Mouse (Mus musculus): ENCODE data around the gene Tbl1x. TPM values are rescaled to one million over a fixed set of nuclear protein-coding genes. Genes with fewer than 3 reads are reported as not detected.

Tbl1x gene
- 48.9 and 52.8 TPM in 2 replicates for polyA plus RNA-seq (2014; fragmentation: Nextera tagmentation; extraction: Ambion mirVana)

DNA sequence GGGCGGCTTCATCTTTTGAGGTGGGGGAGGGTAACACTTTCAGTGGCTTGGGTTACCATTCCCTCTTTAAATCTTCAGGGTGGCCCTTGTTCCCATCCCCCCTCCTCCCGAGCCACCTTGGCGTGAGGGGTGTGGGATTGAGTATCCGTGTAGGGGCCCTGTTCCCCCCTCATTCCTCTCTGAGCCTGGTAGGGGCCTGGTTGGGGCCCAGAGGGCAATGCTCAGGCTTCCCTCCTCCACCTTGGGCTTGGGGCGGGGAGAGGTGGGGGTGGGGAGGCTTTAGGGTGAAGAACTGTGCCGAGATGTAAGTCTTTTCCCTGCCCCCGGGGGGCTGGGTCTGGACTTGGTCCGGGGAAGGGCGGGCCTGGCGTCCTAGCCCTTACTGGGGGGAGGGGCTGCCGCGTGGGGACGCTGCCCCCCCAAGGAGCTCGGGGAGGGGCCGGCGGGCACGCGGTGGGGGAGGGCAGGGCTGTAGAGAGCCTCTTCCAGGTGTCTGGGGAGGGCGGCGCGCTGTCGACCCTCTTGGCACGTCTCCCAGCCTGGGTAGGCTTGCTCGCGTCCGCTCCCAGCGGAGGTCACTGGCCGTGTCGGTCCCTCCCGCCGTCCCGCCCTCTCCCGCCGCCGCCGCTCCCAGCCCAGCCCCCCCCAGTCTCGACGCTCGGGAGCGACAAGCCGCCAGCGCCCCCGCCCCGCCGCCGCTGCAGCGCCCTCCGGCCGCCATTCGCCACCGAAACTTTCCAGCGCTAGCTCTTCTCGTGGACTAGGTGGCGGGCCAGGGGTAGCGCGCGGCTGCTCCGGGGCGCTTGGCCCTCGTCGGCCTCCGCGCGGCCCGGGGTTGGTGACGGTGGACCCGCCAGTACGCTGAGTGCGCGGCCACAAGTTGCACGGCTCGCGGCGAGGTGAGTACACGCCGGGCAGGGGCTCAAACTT lies at the start of gene Tbl1x:
Tbl1x (plus strand) TSS at position 643 of the 930 bp plus-strand sequence.
- WGBS, result 20% methylated on average over 30 of the region's 76 CpGs
- Histone ChIP-seq H3K36me3 (ENCODE audit: control insufficient read depth, insufficient read depth, low read length) (no peaks in the 10 kb centered on the region), H3K4me3 (ENCODE audit: low read depth, low read length) (peak within 1 kb of the TSS; percentile 56), H3K27me3 (ENCODE audit: control insufficient read depth, insufficient read depth, low read length) (no peaks in the 10 kb centered on the region), H3K9ac (replicated peaks; ENCODE audit: low read depth, low read length) (peak within 1 kb of the TSS; percentile 69), H3K27ac (ENCODE audit: low read depth, low read length) (peak within 1 kb of the TSS; percentile 93), H3K9me3 (ENCODE audit: control insufficient read depth, low read length) (no peaks in the 10 kb centered on the region), H3K4me1 (ENCODE audit: control insufficient read depth, insufficient read depth, low read length) (peaks cover 5% of the 10 kb centered on the region; the same call in 1 of the 2 replicates), H3K4me2 (ENCODE audit: low read depth, low read length) (peak within 1 kb of the TSS; percentile 54)
- ATAC-seq (ENCODE audit: low read depth), result peak; percentile 74

DNA sequence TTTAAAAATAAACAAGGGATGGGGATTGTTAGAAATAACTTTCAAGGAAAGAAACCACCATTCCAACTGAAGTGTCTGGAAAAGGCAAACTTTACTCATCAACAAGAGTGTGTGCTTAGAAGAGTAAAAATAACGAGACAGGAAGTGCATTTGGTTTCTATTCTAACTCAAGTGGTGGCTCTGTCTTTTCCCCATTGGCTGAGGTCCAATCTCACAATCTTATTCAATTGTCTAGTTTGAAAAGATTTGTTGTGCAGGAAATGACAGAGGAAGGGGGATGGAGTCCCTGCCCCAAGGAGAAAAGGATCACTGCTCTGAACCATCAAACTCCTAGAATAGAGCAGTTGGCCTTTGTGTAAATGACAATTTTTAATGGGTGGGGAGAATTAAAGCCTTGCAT lies 41.6 kb upstream of the Tbl1x start:
- Histone ChIP-seq H3K4me1 (ENCODE audit: control insufficient read depth, insufficient read depth, low read length) (no peaks in the 10 kb centered on the region), H3K27ac (ENCODE audit: low read depth, low read length) (no peak overlapping the region), H3K4me2 (ENCODE audit: low read depth, low read length) (no peak overlapping the region), H3K9me3 (ENCODE audit: control insufficient read depth, low read length) (no peaks in the 10 kb centered on the region), H3K9ac (replicated peaks; ENCODE audit: low read depth, low read length) (no peak overlapping the region), H3K36me3 (ENCODE audit: control insufficient read depth, insufficient read depth, low read length) (no peaks in the 10 kb centered on the region), H3K4me3 (ENCODE audit: low read depth, low read length) (no peak overlapping the region), H3K27me3 (ENCODE audit: control insufficient read depth, insufficient read depth, low read length) (no peaks in the 10 kb centered on the region)
- no peak for ATAC-seq (ENCODE audit: low read depth)
- WGBS, result 82% methylated on average over 1 of the region's 1 CpGs

DNA sequence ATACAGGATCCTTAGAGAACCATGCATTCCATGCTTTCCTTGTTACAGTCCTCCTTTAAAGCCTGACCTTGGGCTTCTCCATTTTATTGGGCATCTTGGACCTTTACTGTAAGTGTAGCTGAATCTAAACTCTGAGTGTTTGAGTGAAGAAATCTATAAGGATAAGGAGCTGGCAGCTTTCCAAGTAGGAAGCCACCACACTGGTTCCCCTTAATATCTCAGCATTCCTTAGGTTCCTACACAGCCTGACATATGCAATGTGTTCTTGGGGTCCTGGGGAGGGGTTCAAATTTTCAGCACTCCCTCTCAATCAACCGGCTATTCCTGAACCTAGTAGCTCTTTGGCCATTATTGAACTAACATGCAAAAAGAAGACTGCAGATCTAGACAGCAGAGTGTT lies 38.0 kb upstream of the Tbl1x start:
- no peak overlapping the region for H3K4me2 ChIP-seq (ENCODE audit: low read depth, low read length)
- ATAC-seq (ENCODE audit: low read depth), result no peak
- no peaks in the 10 kb centered on the region for H3K9me3 ChIP-seq (ENCODE audit: control insufficient read depth, low read length)
- no peaks in the 10 kb centered on the region for H3K36me3 ChIP-seq (ENCODE audit: control insufficient read depth, insufficient read depth, low read length)
- H3K4me3 ChIP-seq (ENCODE audit: low read depth, low read length), result no peak overlapping the region
- no peak overlapping the region for H3K27ac ChIP-seq (ENCODE audit: low read depth, low read length)
- no peak overlapping the region for H3K9ac ChIP-seq (replicated peaks; ENCODE audit: low read depth, low read length)
- H3K4me1 ChIP-seq (ENCODE audit: control insufficient read depth, insufficient read depth, low read length), result no peaks in the 10 kb centered on the region
- no peaks in the 10 kb centered on the region for H3K27me3 ChIP-seq (ENCODE audit: control insufficient read depth, insufficient read depth, low read length)
- WGBS, result 73% methylated on average over 1 of the region's 1 CpGs

DNA sequence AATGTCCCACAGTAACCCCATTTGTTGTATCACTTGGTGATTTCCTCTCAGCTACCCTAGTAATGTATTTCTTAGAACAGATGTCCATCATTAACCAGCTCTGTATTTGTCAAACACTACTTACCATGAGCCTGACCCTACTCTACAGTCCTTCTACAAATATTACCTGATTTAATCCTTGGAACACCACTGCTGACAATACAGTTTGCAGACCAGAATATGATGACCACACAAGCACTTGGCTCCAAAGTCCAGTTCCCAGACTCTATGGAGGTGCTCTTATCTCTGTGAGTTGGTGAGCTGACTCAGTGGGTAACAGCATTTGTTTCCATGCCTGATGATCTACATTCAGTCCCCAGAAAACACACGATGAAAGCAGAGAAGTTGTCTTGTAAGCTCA lies 37.3 kb upstream of the Tbl1x start:
- no peak overlapping the region for H3K27ac ChIP-seq (ENCODE audit: low read depth, low read length)
- H3K36me3 ChIP-seq (ENCODE audit: control insufficient read depth, insufficient read depth, low read length), result no peaks in the 10 kb centered on the region
- no peak for ATAC-seq (ENCODE audit: low read depth)
- H3K4me3 ChIP-seq (ENCODE audit: low read depth, low read length), result no peak overlapping the region
- H3K9me3 ChIP-seq (ENCODE audit: control insufficient read depth, low read length), result no peaks in the 10 kb centered on the region
- 77% methylated on average over 1 of the region's 1 CpGs for WGBS
- no peaks in the 10 kb centered on the region for H3K27me3 ChIP-seq (ENCODE audit: control insufficient read depth, insufficient read depth, low read length)
- no peaks in the 10 kb centered on the region for H3K4me1 ChIP-seq (ENCODE audit: control insufficient read depth, insufficient read depth, low read length)
- H3K9ac ChIP-seq (replicated peaks; ENCODE audit: low read depth, low read length), result no peak overlapping the region
- no peak overlapping the region for H3K4me2 ChIP-seq (ENCODE audit: low read depth, low read length)

DNA sequence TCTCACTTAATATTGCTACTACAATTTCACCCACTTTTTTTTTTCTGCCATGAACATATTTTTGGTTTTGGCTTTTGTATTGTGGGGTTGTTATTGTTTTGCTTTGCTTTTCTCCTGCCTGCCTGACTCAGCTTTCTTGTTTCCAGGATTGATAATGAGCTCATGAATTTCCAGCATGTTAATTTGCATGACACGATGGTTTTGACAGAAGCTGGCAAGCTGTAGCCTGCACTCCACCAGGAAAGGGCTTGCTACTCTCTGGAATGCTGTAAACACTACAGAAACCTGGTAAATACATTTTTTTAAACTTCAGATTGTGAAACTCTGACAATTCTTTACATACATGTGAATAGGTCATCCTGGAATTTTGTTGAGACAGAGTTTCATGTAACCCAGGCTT lies 36.3 kb upstream of the Tbl1x start:
- Histone ChIP-seq H3K27ac (ENCODE audit: low read depth, low read length) (no peak overlapping the region), H3K27me3 (ENCODE audit: control insufficient read depth, insufficient read depth, low read length) (no peaks in the 10 kb centered on the region), H3K36me3 (ENCODE audit: control insufficient read depth, insufficient read depth, low read length) (no peaks in the 10 kb centered on the region), H3K4me3 (ENCODE audit: low read depth, low read length) (no peak overlapping the region), H3K9ac (replicated peaks; ENCODE audit: low read depth, low read length) (no peak overlapping the region), H3K9me3 (ENCODE audit: control insufficient read depth, low read length) (no peaks in the 10 kb centered on the region), H3K4me1 (ENCODE audit: control insufficient read depth, insufficient read depth, low read length) (no peaks in the 10 kb centered on the region), H3K4me2 (ENCODE audit: low read depth, low read length) (no peak overlapping the region)
- 43% methylated on average over 1 of the region's 1 CpGs for WGBS
- ATAC-seq (ENCODE audit: low read depth), result no peak

DNA sequence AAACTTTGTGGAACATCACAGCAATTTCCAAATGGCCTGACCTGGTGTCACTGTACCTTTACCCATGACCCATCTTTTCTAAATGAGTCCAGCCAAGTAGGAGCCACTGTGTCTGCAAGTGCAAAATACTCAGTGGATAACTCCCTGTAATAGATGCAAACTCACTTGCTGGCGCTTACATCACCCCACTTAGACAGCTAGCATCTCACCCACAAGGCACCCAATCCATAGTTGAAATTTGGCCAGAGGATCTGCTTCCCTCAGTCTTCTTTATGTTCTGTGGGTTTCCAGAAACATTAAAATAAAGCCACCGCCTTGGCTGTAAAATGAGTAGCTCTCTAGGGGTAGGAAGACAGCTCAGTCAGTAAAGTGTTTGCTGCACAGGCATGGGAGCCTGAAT lies 33.3 kb upstream of the Tbl1x start:
- no peak overlapping the region for H3K9ac ChIP-seq (replicated peaks; ENCODE audit: low read depth, low read length)
- H3K27ac ChIP-seq (ENCODE audit: low read depth, low read length), result no peak overlapping the region
- no peaks in the 10 kb centered on the region for H3K4me1 ChIP-seq (ENCODE audit: control insufficient read depth, insufficient read depth, low read length)
- ATAC-seq (ENCODE audit: low read depth), result no peak
- no peak overlapping the region for H3K4me2 ChIP-seq (ENCODE audit: low read depth, low read length)
- no peak overlapping the region for H3K4me3 ChIP-seq (ENCODE audit: low read depth, low read length)
- H3K9me3 ChIP-seq (ENCODE audit: control insufficient read depth, low read length), result no peaks in the 10 kb centered on the region
- no peaks in the 10 kb centered on the region for H3K27me3 ChIP-seq (ENCODE audit: control insufficient read depth, insufficient read depth, low read length)
- 80% methylated on average over 2 of the region's 2 CpGs for WGBS
- H3K36me3 ChIP-seq (ENCODE audit: control insufficient read depth, insufficient read depth, low read length), result no peaks in the 10 kb centered on the region

DNA sequence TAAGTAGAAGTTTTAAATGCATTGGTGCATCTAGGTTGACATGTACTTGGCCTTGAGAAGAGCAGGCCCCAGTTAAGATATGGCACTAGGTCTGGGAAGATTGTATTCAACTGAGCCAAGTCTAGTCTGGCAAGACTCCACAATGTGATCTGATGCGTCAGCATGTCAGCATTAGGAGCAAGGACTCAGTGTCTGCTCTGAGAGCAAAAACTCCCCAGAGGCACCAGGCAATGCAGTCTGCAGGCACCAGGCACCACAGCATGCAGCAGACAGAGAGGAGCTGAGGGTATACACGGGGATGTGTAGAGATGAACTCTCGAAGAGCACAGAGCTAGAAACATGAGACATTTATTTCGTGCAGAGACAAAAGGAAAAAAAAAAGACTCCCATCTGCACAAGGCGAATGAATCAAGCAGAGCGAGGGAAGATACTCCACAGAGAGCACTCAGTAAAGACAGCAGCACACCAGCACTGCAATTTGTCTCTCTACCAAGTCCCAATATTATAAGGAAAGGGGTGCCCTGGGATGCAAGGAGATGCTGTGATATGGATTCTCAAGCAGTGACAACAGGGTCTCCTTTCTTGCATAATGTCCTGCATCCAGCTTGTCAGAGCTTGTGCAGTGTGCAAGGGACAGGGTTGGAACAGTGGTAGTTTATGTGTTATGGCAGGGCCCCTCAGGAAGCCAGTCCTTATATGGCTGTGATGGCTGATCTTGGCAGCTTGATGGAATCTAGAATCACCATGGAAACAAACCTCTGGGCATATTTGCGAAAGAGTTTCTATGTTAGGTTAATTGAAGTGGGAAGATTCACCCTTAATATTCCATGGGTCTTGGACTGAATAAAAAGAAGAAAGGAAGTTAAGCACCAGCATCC lies 22.7 kb upstream of the Tbl1x start:
- no peaks in the 10 kb centered on the region for H3K4me1 ChIP-seq (ENCODE audit: control insufficient read depth, insufficient read depth, low read length)
- no peak overlapping the region for H3K4me2 ChIP-seq (ENCODE audit: low read depth, low read length)
- peak; percentile 66; the same call in 1 of the 2 replicates for ATAC-seq (ENCODE audit: low read depth)
- H3K9ac ChIP-seq (replicated peaks; ENCODE audit: low read depth, low read length), result no peak overlapping the region
- H3K27ac ChIP-seq (ENCODE audit: low read depth, low read length), result peak overlapping the region; percentile 48; the same call in 1 of the 2 replicates
- 48% methylated on average over 7 of the region's 7 CpGs for WGBS
- no peaks in the 10 kb centered on the region for H3K27me3 ChIP-seq (ENCODE audit: control insufficient read depth, insufficient read depth, low read length)
- H3K36me3 ChIP-seq (ENCODE audit: control insufficient read depth, insufficient read depth, low read length), result no peaks in the 10 kb centered on the region
- H3K4me3 ChIP-seq (ENCODE audit: low read depth, low read length), result no peak overlapping the region
- no peaks in the 10 kb centered on the region for H3K9me3 ChIP-seq (ENCODE audit: control insufficient read depth, low read length)

DNA sequence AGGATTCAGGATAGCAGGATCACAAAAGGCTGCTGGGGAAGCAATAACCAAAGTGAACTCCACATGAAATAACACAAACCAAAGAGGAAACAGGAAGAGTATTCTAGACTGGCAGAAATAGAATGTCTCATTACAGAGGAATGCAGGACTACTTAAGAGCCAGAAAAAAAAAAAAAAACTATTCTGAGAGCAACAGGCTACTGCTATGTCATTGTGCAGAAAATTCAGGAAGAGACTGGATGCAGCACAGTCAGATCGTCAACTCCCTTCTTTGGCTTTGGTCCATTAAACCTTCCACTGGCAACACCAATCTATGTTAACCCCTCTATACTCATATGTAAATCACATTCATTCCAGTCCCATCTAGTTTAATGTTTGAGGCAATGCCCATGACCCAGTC lies 20.7 kb upstream of the Tbl1x start:
- 33% methylated on average over 1 of the region's 1 CpGs for WGBS
- H3K36me3 ChIP-seq (ENCODE audit: control insufficient read depth, insufficient read depth, low read length), result no peaks in the 10 kb centered on the region
- no peak for ATAC-seq (ENCODE audit: low read depth)

More for the DNA sequence above, 20.7 kb upstream of the Tbl1x start:
- Histone ChIP-seq H3K27me3 (ENCODE audit: control insufficient read depth, insufficient read depth, low read length) (no peaks in the 10 kb centered on the region), H3K27ac (ENCODE audit: low read depth, low read length) (no peak overlapping the region), H3K4me2 (ENCODE audit: low read depth, low read length) (no peak overlapping the region), H3K9ac (replicated peaks; ENCODE audit: low read depth, low read length) (no peak overlapping the region), H3K4me3 (ENCODE audit: low read depth, low read length) (no peak overlapping the region), H3K4me1 (ENCODE audit: control insufficient read depth, insufficient read depth, low read length) (no peaks in the 10 kb centered on the region), H3K9me3 (ENCODE audit: control insufficient read depth, low read length) (no peaks in the 10 kb centered on the region)
